Mouse (Mus musculus) kidney, adult 18-20 months (tissue): ENCODE measurements around the gene Npr3.
A peak's percentile ranks its signal among the peaks of the same experiment; 100 is the strongest.

Experiments
- DNase-seq: peaks from one replicate; pipeline ENCODE4 v3.0.0; 2021

Npr3 gene

DNA sequence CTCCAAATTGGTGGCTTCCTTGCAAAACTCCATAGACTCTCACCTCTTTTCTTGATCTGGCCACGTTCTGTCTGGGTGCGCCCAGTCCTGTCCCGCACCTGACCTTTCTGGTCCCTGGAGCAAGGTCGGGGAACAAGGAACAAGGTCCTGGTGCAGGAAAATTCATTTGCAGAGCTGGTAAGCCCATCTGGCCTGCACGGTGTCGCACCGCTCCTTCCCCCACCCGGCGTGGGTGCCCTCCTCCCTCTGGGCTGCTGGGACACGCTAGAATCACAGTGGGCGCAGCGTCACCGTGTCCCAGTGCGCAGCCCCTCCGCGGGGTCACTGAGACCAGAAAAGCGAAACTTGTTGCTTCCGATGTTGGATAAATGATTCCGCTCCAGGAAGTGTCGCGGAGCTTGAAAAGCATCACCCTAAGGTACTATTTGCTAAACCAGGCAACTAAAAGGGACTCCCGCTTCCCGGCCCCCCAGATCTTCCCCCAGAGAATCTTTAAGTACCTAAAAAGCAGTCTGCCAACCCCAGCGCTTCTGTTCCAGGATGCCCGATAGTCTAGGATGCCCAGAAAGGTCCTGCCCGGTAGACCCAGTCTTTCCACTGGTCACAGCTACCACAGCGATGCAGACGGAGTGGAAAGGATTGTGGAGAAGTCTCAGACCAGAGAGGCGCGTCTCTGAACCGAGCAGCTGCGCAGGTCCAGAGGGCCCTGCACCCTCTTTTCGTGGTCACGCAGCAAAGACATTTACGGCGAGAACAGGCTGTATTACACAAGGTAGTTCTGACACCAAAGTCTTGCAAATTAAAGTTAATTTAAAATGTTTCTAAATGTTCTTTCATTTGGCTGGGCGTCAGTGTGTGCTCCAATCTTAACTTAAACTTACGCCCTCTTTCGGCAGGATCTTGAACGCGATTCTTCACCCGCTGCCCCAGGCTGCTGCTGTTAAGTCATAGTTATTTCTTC is at the start of gene Npr3:
Gene Npr3 (minus strand): TSS at position 717 of the 961 bp plus-strand sequence.
- DNase-seq: peak; percentile 56

DNA sequence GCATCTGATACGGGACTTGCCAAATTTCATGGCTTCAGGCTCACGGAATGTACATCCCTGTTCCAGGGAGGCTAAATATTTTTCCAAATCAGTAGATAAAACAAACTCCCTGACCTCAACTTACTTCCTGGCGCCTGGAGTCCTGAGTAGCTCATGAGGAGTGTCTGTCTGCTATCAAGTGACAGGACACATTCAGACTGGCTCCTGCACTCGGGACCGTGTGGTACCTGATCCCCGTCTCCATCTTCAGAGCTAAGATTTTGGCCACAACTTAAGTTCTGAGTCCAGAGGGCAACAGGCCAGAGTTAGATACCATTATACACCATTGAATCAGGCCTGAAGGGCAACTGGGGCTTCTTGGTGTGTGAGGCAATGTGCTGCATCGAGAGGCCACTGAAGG is 49.0 kb upstream of the Npr3 start:
- no peak for DNase-seq

GRCm38 (mm10) chr15:11954190-11954589 is 47.1 kb upstream of the Npr3 start:
- DNase-seq: no peak

GRCm38 (mm10) chr15:11952159-11952558 is 45.1 kb upstream of the Npr3 start:
- no peak for DNase-seq

DNA sequence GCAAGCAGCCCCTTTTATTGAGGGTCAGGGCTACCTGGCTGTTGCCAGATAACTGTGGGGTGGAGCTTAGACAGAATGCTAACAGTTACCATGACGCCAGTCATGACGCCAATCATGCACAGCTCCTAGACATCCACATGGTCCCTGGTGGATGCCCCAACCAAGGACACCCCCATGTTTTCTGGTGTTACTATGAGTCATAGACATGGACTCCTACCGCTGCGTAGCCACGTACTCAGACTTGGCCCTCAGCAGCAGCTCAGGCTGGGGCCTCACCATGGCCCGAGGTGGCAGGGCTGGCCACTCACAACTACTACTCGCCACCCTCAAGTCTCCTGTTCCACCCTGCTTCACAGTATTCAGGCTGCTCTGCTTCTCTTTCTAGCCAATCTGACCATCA is 44.1 kb upstream of the Npr3 start:
- DNase-seq: no peak

DNA sequence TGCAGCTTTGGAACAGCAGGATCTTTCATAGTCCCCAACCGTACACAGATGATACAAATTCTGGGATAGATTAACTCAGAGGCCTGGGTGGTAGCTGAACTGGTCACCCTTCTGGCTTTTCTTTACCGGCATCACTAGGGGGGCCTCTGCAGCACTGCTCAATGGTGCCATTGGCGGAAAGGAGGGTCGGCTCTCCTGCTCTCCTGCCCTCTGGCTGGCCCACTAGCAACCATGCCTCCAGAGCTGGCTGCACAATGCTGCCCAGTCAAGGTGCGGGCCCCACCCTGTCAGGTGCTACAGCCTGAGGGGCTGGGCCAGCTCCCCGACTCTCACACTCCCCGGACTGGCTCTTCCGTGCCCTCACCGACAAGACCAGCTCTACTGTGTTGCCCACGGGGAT is 43.1 kb upstream of the Npr3 start:
- no peak for DNase-seq

- no peak for DNase-seq
Observed at GRCm38 (mm10) chr15:11949490-11949889, 42.4 kb upstream of the Npr3 start.

DNA sequence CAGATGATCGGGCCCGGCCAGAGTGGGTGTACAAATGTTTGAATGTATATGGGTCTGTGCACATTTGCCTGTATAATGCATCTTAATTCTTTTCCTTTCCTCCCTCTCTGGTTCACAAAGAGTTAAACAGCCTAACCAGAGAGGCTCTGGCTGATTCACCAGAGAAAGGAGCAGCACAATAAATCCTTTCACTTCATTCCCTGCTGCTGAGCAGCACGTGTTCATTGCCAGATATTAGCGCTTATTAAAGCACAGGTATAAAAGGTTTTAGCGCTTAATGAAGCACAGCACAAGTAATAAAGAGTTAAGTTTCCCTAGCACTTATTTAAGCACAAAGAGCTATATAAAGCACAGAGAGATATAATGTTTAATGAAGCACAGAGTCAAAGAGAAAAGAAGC is 33.8 kb upstream of the Npr3 start:
- no peak for DNase-seq

GRCm38 (mm10) chr15:11927742-11928141 is 20.7 kb upstream of the Npr3 start:
- no peak for DNase-seq

DNA sequence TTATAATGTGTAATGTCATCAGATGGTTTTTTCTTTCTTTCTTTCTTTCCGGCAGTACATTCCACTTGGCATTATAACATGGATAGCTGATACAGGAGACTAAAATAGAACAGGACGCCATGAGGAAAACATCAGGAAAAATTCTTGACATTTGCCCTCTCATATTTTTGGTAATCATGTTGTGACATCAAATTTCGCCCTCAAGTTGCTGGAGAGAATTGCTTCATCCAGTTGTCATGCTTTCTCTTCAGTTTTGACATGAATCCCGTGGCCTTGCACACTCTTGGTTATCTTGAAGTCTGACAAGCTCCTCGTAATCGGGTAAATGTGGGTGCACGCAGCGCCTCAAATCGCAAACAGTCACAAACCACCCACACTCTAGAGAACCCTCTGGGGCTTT is 7.0 kb upstream of the Npr3 start:
- no peak for DNase-seq

DNA sequence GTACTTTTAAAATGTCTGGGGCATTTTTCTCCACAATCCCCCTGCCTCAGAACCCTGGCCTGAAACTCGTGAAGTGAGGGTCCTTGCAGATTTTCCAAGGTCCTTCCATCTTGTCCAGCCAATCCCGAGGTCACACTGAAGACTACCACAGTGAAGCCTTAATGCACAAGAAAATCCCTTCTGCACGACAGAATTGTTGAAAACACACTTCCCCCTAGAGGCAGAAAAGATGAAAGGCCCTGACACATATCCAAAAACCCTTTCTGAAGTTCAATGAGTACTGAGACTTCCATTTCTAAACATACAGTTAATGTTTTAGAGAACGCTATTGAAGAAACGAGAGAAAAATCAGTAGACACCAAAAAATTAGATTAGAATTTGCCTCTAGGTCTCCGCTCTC is 2.8 kb upstream of the Npr3 start:
- DNase-seq: no peak

- DNase-seq: no peak
Observed at GRCm38 (mm10) chr15:11908166-11908565, 1.1 kb upstream of the Npr3 start.

GRCm38 (mm10) chr15:11906021-11906570 is 991 bp downstream of the Npr3 start:
- DNase-seq: peak; percentile 33

DNA sequence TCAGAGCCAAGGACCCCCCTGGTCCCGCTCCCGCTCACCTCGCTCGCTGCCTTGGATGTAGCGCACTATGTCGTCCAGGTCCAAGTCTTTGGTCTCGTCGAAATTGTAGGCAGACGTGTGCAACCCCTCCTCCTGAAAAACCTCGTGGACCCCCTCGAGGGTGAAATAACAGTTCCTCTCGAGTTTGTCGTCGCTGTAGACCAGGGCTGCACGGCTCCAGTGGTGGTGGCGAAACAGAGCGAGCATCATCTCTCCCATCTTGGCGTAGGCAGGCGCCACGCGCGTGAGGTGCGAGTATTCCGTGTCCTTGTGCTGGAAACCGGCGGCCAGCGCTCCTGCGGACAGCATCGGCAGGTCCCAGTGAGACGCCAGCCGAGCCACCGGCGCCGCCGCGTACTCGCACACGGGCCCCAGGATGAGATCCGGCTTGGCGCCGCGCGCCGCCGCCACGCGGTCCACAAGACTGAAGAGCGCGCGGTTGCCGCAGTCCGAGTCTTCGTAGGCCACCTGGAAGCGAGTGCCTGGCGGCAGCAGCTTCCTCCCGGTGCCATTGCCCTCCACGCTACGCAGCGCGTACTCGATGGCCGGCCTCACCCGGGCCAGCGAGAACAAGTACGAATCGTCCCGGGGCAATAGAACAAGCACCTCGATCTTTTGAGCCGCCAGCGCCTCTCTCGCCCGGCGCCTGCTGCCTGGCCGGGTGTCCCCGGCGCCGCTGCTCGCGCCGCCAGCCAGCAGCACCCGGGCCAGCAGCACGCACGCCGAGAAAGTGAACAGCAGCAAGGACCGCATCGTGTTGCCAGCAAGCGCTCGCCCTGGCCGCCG is 2.0 kb downstream of the Npr3 start:
- peak; percentile 49 for DNase-seq

DNA sequence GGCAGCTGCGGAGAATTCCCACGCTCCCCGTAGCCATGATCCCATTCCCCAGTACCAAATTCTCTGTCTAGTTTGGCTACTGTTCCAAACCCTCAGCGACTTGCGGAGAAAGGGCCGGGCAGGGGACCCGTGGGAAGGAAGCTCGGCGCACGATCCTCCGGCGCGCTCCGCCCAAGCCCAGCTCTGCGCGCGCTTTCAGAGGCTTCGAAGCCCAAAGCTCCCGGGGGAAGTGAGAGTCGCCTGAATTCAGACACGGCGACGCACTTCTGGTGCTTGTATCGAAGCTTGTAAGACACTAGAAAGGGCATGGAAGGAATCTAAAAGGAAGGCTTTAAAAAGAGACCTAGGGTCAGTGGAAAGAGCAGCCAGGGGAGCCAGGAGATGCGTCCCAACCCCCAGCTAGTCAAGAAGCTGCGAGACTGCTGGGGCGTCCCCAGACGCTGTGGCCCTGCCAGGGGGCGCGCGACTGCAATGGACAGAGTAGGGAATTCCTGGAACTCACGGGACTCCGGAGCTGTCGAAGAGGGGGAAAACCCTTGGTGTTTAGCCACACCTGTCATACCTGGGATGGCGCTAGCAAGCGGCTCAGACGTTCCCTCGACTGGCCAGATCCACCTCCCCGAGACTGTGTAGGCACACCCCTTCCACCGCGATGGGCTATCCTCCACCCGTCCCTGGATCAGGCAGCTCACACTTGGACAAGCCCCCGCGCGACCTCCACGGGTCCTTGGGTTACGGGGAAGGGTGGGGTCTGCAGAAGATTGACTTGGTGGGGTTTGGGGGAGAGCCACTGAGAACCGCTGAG is 2.8 kb downstream of the Npr3 start:
- DNase-seq: peak; percentile 48

GRCm38 (mm10) chr15:11903196-11904042 is 3.7 kb downstream of the Npr3 start:
- peak; percentile 43 for DNase-seq

DNA sequence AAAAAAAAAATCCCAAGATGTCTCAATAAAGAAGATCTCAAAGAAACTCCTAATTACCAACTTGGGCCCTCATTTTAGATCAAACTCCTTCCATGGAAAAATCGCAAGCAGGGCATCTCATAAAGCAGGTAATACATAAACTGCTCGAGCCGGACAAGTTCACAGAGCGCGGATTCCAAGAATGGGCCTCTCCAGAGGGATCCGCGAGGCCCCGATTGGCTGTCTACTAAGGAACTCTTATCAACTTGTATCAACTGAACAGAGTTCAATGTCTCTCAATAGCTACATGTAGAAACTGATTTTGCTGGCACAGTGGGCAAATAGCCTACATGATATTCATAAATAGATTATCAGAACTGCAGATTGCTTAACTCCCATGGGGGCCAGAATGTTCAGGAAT is 9.5 kb downstream of the Npr3 start:
- DNase-seq: no peak

DNA sequence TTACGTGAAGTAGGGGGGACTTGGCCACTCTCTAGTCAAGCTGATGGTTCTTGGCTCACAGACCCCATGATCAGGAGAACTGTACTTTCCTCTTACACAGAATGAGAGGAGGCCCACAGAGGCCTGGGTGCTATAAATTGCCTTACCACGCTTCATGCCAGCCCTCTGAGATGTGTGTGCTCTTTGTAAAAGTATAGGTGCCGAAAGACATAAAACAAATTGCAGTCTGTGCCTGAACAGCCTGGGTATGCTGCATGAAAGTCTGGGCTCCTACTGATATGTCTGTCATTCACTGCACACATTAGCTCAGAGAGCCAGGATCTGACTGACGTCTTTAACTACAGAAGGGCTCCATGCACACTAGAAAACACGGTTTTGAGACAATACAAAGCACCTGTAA is 9.9 kb downstream of the Npr3 start:
- DNase-seq: no peak

DNA sequence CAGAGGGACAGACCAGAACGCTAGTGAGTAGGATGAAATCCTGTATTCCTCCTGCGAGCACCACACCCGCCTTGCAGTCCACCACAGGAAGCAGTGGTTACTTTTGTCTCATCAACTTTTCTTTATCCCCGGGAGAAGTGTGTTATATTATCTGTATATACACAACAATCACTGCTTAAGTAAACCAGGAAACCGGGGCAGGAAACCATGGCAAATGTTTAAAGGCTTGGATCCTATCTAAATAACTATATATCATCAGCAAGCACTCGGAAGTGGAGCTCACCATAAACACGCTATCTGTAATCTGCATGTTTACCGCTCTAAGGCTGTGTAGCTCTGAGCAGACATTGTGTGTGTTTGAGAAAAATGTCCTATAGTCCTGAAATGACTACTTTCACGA is 13.1 kb downstream of the Npr3 start:
- no peak for DNase-seq

- DNase-seq: no peak
Observed at GRCm38 (mm10) chr15:11891395-11891794, 15.7 kb downstream of the Npr3 start.

- no peak for DNase-seq
Observed at GRCm38 (mm10) chr15:11882508-11883205, 24.4 kb downstream of the Npr3 start.
